Mouse (Mus musculus) erythroblast, adult 5-6 weeks (primary cell): ENCODE measurements around the gene Gprasp2. TPM values are rescaled to one million over a fixed set of nuclear protein-coding genes. Genes with fewer than 3 reads are reported as not detected.

Experiments
- total RNA-seq, 2 experiments: library from RNA; stranded (forward) in 1 of 2; stranded (reverse) in 1 of 2; fragments of 150-400 nt in 1 of 2; fragments of 200-764, 138-1000 nt in 1 of 2; gene quantifications; 2 replicates each; pipeline versions ENCODE4 v1.2.3 to v1.2.4; 2015 to 2017; ENCODE audit warnings: low replicate concordance in 2 of 2

Gene Gprasp2
- total RNA-seq, 2 experiments from 2014 or later, result not detected

Other genes starting within 250 kb of the Gprasp2 start
- not detected in 2 replicates for gene Nxf7, start 240.3 kb upstream of the Gprasp2 start, total RNA-seq (2015; ENCODE audit: low replicate concordance)
- not detected in 2 replicates for gene Nxf7, start 240.3 kb upstream of the Gprasp2 start, total RNA-seq (2017; ENCODE audit: low replicate concordance)
- gene Prame, start 211.3 kb upstream of the Gprasp2 start, total RNA-seq (2015; ENCODE audit: low replicate concordance), result not detected in 2 replicates
- gene Prame, start 211.3 kb upstream of the Gprasp2 start, total RNA-seq (2017; ENCODE audit: low replicate concordance), result not detected in 2 replicates
- gene Tcp11x2, start 145.2 kb upstream of the Gprasp2 start, total RNA-seq (2015; ENCODE audit: low replicate concordance), result not detected in 2 replicates
- gene Tcp11x2, start 145.2 kb upstream of the Gprasp2 start, total RNA-seq (2017; ENCODE audit: low replicate concordance), result not detected in 2 replicates
- gene Tmsb15a, start 113.8 kb upstream of the Gprasp2 start, total RNA-seq (2015; ENCODE audit: low replicate concordance), result not detected in 2 replicates
- not detected in 2 replicates for gene Tmsb15a, start 113.8 kb upstream of the Gprasp2 start, total RNA-seq (2017; ENCODE audit: low replicate concordance)
- 5.4 and 6.5 TPM in 2 replicates for gene Armcx5, start 96.3 kb upstream of the Gprasp2 start, total RNA-seq (2015; ENCODE audit: low replicate concordance)
- gene Armcx5, start 96.3 kb upstream of the Gprasp2 start, total RNA-seq (2017; ENCODE audit: low replicate concordance), result 4.4 and 4.7 TPM in 2 replicates
- 4.6 and 14.6 TPM in 2 replicates for gene Gprasp1, start 96.3 kb upstream of the Gprasp2 start, total RNA-seq (2015; ENCODE audit: low replicate concordance)
- gene Gprasp1, start 96.3 kb upstream of the Gprasp2 start, total RNA-seq (2017; ENCODE audit: low replicate concordance), result 9.2 and 12.9 TPM in 2 replicates
- 0.38 and 3.8 TPM in 2 replicates for gene Bhlhb9, start 41.4 kb upstream of the Gprasp2 start, total RNA-seq (2015; ENCODE audit: low replicate concordance)
- 1.8 and 3.4 TPM in 2 replicates for gene Bhlhb9, start 41.4 kb upstream of the Gprasp2 start, total RNA-seq (2017; ENCODE audit: low replicate concordance)
- not detected in 2 replicates for gene Arxes2, start 154.8 kb downstream of the Gprasp2 start, total RNA-seq (2015; ENCODE audit: low replicate concordance)
- gene Arxes2, start 154.8 kb downstream of the Gprasp2 start, total RNA-seq (2017; ENCODE audit: low replicate concordance), result not detected in 2 replicates
- not detected in 2 replicates for gene Arxes1, start 194.3 kb downstream of the Gprasp2 start, total RNA-seq (2015; ENCODE audit: low replicate concordance)
- not detected in 2 replicates for gene Arxes1, start 194.3 kb downstream of the Gprasp2 start, total RNA-seq (2017; ENCODE audit: low replicate concordance)
- not detected in 2 replicates for gene Bex2, start 229.2 kb downstream of the Gprasp2 start, total RNA-seq (2015; ENCODE audit: low replicate concordance)
- not detected in 2 replicates for gene Bex2, start 229.2 kb downstream of the Gprasp2 start, total RNA-seq (2017; ENCODE audit: low replicate concordance)
- 1.9 and 2.5 TPM in 2 replicates for gene Nxf3, start 246.2 kb downstream of the Gprasp2 start, total RNA-seq (2015; ENCODE audit: low replicate concordance)
- 0.17 and 0.28 TPM in 2 replicates for gene Nxf3, start 246.2 kb downstream of the Gprasp2 start, total RNA-seq (2017; ENCODE audit: low replicate concordance)